Mouse (Mus musculus) stomach, embryonic 16.5 days (tissue): Measurements from ENCODE around the gene Large2. TPM values are rescaled to one million over a fixed set of nuclear protein-coding genes. Genes with fewer than 3 reads are reported as not detected.
A peak's percentile ranks its signal among the peaks of the same experiment; 100 is the strongest.

Experiments used
- ATAC-seq: fragments of 200-750 bp; cut with Nextera tagmentation; 2 replicates; pipeline ENCODE4 v1.8.0; 2017; ENCODE audit warnings: moderate number of reproducible peaks, moderate TSS enrichment; ENCODE audit not compliant: insufficient read depth, low FRiP score
- H3K27ac ChIP-seq: fragments of 300-500 bp; sonication (generic); 2 replicates; pipeline ENCODE4 v1.5.1; 2014; ENCODE audit warnings: low read length
- H3K27me3 ChIP-seq: fragments of 300-500 bp; sonication (generic); 2 replicates; pipeline ENCODE4 v1.6.1; 2014; ENCODE audit warnings: low read length, control low read depth, mixed read lengths; ENCODE audit not compliant: control insufficient read depth, insufficient read depth
- H3K36me3 ChIP-seq: fragments of 300-500 bp; sonication (generic); 2 replicates; pipeline ENCODE4 v1.6.1; 2014; ENCODE audit warnings: low read length; ENCODE audit not compliant: control insufficient read depth, insufficient read depth
- H3K4me1 ChIP-seq: fragments of 300-500 bp; sonication (generic); 2 replicates; pipeline ENCODE4 v1.6.1; 2014; ENCODE audit warnings: low read length, control low read depth, mixed read lengths; ENCODE audit not compliant: control insufficient read depth, insufficient read depth
- H3K4me2 ChIP-seq: fragments of 300-500 bp; sonication (generic); 2 replicates; pipeline ENCODE4 v1.6.1; 2014; ENCODE audit warnings: low read depth, low read length, mixed read lengths
- H3K4me3 ChIP-seq: fragments of 300-500 bp; sonication (generic); replicated peaks from 2 replicates; pipeline ENCODE4 v1.5.1; 2014; ENCODE audit warnings: mild to moderate bottlenecking, low read length
- H3K9ac ChIP-seq: fragments of 300-500 bp; sonication (generic); 2 replicates; pipeline ENCODE4 v1.6.1; 2014; ENCODE audit warnings: low read length
- H3K9me3 ChIP-seq: fragments of 300-500 bp; sonication (generic); replicated peaks from 2 replicates; pipeline ENCODE4 v1.6.1; 2016; ENCODE audit warnings: low read length, control low read depth; ENCODE audit not compliant: control insufficient read depth
- WGBS: fragments of 180-500 bp; shearing (Covaris S2); extraction: QIAGEN DNeasy Blood & Tissue Kit; methylation state at CpG from one replicate; pipeline ENCODE4 v1.1.7; 2014; 5-methylcytosine and 5-hydroxymethylcytosine counted together
- polyA plus RNA-seq: library from polyadenylated mRNA; unstranded; fragments of >200 nt; fragmentation: Nextera tagmentation; extraction: Ambion mirVana; gene quantifications from 2 replicates; pipeline ENCODE4 v1.2.1, GENCODE M21; 2015

Gene Large2
- 12.6 and 15.5 TPM in 2 replicates for polyA plus RNA-seq

GRCm38 (mm10) chr2:92374514-92374913 is at the start of gene Large2, which contains the start of gene Pex16:
Gene Large2, minus strand, starts transcription at chr2:92374869.
Gene Pex16, plus strand, starts transcription at chr2:92374676.
- peak within 1 kb of the TSS; percentile 89 for H3K4me2 ChIP-seq
- H3K27ac ChIP-seq = peak within 1 kb of the TSS; percentile 90
- H3K4me1 ChIP-seq = peaks cover 45% of the 10 kb centered on the region
- H3K4me3 ChIP-seq = peak within 1 kb of the TSS; percentile 81
- no peaks in the 10 kb centered on the region for H3K9me3 ChIP-seq
- peak within 1 kb of the TSS; percentile 82 for H3K9ac ChIP-seq
- no peak for ATAC-seq
- H3K27me3 ChIP-seq = peaks cover 9% of the 10 kb centered on the region; the same call in 1 of the 2 replicates
- 1% methylated on average over 16 of the region's 16 CpGs for WGBS
- no peaks in the 10 kb centered on the region for H3K36me3 ChIP-seq

GRCm38 (mm10) chr2:92423702-92424461 is 49.2 kb upstream of the Large2 start:
- Histone ChIP-seq H3K27me3 (no peaks in the 10 kb centered on the region), H3K27ac (peak overlapping the region; percentile 89), H3K4me3 (no peak overlapping the region), H3K4me1 (peaks cover 46% of the 10 kb centered on the region), H3K36me3 (0 out of 2 replicates have a peak, but pooled peaks cover 8% of the 10 kb centered on the region), H3K4me2 (no peak overlapping the region), H3K9ac (0 out of 2 replicates have a peak overlapping the region, but pooled peaks have one; percentile 44), H3K9me3 (no peaks in the 10 kb centered on the region)
- ATAC-seq = peak; percentile 75
- WGBS = 77% methylated on average over 9 of the region's 9 CpGs

DNA sequence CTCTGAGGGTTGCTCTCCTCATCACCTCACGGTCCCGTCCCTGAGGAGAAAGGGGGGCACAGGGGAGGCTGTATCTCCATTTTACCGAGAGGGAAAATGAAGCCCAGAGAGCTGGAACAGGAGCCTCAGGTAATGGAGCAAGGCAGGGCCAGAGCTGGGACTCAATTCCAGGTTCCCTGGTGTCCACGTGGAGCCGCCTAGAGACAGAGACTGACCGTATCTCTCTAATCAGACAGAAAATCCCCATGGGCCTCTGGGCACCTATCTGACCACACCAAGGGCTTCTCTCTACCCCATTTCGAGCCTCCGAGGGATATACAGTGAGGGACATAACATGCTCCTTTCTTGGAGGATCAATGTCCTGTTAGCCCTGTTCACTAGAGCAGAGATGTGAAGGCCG is 48.5 kb upstream of the Large2 start:
- Histone ChIP-seq H3K4me3 (no peak overlapping the region), H3K36me3 (0 out of 2 replicates have a peak, but pooled peaks cover 8% of the 10 kb centered on the region), H3K4me1 (peaks cover 38% of the 10 kb centered on the region), H3K27ac (no peak overlapping the region), H3K9me3 (no peaks in the 10 kb centered on the region), H3K4me2 (no peak overlapping the region), H3K9ac (no peak overlapping the region), H3K27me3 (no peaks in the 10 kb centered on the region)
- no peak for ATAC-seq
- 88% methylated on average over 9 of the region's 9 CpGs for WGBS

GRCm38 (mm10) chr2:92422388-92423135 is 47.9 kb upstream of the Large2 start:
- H3K4me1 ChIP-seq = peaks cover 32% of the 10 kb centered on the region
- H3K27ac ChIP-seq = no peak overlapping the region
- H3K4me3 ChIP-seq = no peak overlapping the region
- H3K36me3 ChIP-seq = 0 out of 2 replicates have a peak, but pooled peaks cover 8% of the 10 kb centered on the region
- H3K9me3 ChIP-seq = no peaks in the 10 kb centered on the region
- 69% methylated on average over 10 of the region's 10 CpGs for WGBS
- no peaks in the 10 kb centered on the region for H3K27me3 ChIP-seq
- no peak for ATAC-seq
- no peak overlapping the region for H3K9ac ChIP-seq
- no peak overlapping the region for H3K4me2 ChIP-seq

DNA sequence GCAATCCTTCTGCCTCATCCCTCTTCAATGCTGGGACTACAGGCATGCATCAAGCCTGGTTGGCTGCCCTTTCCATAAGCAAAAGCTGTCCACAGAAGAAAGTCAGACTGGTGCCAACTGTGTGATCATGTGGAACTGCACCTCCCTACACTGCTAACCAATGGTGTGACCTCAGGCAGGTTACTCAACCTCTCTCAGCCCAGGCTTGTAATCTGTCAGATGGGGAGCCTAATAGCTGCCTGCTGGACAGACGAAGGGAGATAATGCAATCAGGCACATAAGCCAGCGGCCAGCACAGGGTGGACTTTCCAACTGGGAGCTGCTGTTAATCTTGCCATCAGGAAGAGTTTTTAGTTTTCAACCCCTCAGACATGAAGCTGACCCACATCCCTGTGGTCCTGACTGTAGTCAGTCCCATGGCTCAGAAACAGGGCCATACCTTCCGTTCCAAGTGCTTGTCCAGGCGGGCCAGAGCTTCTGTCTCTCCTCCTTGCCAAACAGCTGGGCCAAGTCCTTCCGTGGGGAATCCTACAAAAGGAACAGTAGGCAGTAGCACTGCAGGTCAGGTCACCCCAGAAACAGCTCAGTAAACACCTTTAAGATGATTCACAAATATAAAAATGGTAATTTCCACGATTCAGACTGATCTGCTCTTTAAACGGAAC is 47.2 kb upstream of the Large2 start:
- Histone ChIP-seq H3K9ac (no peak overlapping the region), H3K4me3 (no peak overlapping the region), H3K36me3 (0 out of 2 replicates have a peak, but pooled peaks cover 8% of the 10 kb centered on the region), H3K27ac (no peak overlapping the region), H3K4me1 (peaks cover 26% of the 10 kb centered on the region), H3K4me2 (no peak overlapping the region), H3K27me3 (no peaks in the 10 kb centered on the region), H3K9me3 (no peaks in the 10 kb centered on the region)
- WGBS = 89% methylated on average over 7 of the region's 7 CpGs
- no peak for ATAC-seq

GRCm38 (mm10) chr2:92411705-92412104 is 37.0 kb upstream of the Large2 start:
- Histone ChIP-seq H3K36me3 (peaks cover 37% of the 10 kb centered on the region), H3K27me3 (no peaks in the 10 kb centered on the region), H3K9me3 (no peaks in the 10 kb centered on the region), H3K4me1 (no peaks in the 10 kb centered on the region), H3K4me2 (no peak overlapping the region), H3K9ac (no peak overlapping the region), H3K4me3 (no peak overlapping the region), H3K27ac (no peak overlapping the region)
- 91% methylated on average over 10 of the region's 10 CpGs for WGBS
- ATAC-seq = no peak

DNA sequence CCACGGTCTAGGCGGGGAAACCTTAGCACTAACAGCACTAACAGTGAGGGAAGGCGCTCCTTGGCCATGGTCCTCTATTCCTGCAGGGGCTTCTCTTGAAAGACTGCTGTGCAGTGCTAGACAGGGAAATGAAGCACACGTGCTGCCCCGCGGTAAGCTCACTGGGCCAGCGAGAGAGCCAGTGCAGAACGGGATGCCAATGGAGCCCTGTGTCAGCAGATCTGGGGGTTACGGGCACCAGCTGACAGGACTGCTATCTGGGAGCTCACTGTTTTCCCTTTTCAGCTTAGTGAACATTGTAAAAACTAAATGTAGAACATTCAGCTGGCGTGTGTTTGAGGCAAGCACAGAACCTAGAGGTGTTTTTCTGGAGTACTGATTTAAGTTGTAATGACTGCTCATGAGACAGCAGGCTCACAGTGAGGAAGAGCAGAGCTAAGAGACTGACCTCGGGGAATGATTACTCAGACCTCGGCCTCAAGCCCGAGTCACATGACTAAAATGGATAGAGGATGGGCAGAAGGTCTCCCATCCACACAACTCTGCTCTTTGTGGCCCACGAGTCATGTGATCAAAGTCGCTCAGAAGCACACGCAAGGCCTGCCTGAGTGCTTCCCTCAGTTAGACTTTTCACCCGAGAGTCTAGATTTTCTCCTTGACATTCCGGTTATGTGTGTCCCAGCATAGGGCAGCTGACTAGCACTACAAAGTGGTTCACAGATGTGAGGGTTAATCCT is 33.8 kb upstream of the Large2 start:
- Histone ChIP-seq H3K27me3 (no peaks in the 10 kb centered on the region), H3K4me2 (no peak overlapping the region), H3K9ac (no peak overlapping the region), H3K4me3 (no peak overlapping the region), H3K4me1 (no peaks in the 10 kb centered on the region), H3K36me3 (peaks cover 32% of the 10 kb centered on the region), H3K9me3 (no peaks in the 10 kb centered on the region), H3K27ac (no peak overlapping the region)
- ATAC-seq = no peak
- 88% methylated on average over 18 of the region's 18 CpGs for WGBS

GRCm38 (mm10) chr2:92405687-92406086 is 31.0 kb upstream of the Large2 start:
- H3K4me2 ChIP-seq = no peak overlapping the region
- no peak overlapping the region for H3K9ac ChIP-seq
- no peaks in the 10 kb centered on the region for H3K27me3 ChIP-seq
- H3K4me3 ChIP-seq = no peak overlapping the region
- H3K9me3 ChIP-seq = no peaks in the 10 kb centered on the region
- WGBS = 79% methylated on average over 7 of the region's 7 CpGs
- H3K4me1 ChIP-seq = 0 out of 2 replicates have a peak, but pooled peaks cover 3% of the 10 kb centered on the region
- H3K36me3 ChIP-seq = peaks cover 20% of the 10 kb centered on the region
- no peak for ATAC-seq
- no peak overlapping the region for H3K27ac ChIP-seq
